Mouse (Mus musculus): ENCODE results near the gene Skp1a.
"Not testable (repeated sequence)": the region's sequence is repeated elsewhere in the genome, so short reads cannot be mapped to it uniquely, and the experiment has no call there.

Skp1a gene

DNA sequence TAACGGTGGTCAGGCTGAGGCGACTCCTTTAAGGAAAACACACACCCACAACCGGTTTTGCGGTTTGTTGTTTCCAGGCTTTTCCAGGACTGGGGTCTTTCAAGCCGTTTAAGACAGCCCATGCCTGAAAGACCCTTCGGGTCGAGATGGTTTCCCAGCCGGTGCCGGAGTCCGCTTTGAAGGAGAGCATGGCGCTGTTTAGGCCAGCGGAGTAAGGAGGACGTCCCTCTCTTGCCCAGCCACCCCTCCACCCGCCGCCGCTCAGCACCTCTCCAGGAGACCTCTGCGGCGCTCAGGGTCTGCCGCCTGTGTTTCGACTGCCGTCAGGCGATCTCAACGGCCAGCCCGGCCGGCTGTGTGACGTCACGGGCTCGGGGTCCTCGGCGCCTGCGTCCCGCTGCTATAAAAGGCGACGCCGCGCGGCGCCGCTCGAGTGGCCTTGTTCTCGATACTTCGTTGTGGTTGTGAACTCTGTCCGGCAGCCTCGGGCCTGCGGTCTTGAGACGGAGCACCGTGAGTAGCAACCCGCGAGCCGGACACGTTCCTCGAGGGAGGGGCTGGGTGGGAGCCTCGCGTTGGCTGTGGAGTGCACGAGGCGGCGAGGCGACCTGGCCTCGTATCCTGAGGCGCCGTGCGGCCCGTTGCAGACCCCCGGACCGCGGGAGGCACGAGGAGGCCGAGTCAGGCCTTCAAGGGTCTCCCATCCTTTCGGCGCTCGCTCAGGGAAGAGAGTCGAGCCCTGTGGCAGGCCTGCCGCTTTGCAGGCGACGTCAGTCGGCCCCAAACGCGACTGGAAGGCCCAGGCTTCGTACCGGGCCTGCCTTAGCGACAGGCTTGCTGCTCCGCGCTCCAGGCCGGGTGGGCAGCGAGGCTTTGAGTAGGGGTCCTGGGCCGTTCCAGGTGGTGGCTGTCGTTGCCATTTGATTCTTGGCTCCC is at the start of gene Skp1a:
Gene Skp1a (plus strand): TSS at position 390 of the 936 bp plus-strand sequence.
- DNase-seq (ENCODE audit: low read depth), result peak; percentile 94

- not testable (repeated sequence) for DNase-seq (ENCODE audit: low read depth)
Measured at GRCm38 (mm10) chr11:52196496-52197023, 35.2 kb upstream of the Skp1a start.

DNA sequence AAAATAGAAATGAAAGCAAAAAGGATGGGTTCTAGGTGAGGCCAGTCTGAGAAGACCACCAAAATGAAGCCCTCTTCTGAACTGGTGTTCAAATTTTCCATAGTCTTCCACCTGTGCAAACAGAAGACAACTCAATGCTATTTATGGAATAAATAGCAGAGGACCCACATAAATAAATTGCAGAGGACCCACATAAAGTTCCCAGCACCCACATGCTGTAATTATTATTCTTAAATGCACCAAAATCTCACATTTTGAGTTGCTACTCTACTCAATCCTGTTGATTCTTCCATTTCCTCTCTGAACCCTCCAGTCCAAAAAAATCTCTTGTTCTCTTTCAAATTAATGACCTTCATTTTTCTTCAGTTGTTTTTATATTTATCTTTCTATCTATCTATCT is 17.9 kb upstream of the Skp1a start, which contains the start of gene Olfr1371:
Gene Olfr1371 (minus strand): TSS at position 101 of the 400 bp plus-strand sequence.
- no peak for DNase-seq (ENCODE audit: low read depth)

DNA sequence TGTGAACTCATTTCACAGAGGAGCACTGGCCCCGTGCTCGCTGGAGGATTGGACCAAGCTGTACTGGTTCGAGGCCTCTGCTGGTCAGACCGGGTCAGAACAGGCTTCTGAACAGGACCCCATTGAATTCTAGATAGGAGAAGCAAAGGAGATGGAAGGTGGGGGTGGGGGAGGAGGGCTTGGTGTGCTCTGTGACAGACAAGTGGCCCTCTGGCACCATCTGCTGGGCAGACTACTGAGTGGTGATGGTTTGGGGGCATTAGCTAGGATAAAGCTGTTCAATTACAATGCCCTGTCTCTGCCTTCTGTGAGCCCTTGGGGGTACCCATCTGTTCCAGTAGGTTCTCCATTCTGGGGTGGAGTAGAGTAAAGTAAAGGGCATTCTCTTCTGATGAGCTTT is 11.5 kb upstream of the Skp1a start:
- DNase-seq (ENCODE audit: low read depth), result peak; percentile 89

DNA sequence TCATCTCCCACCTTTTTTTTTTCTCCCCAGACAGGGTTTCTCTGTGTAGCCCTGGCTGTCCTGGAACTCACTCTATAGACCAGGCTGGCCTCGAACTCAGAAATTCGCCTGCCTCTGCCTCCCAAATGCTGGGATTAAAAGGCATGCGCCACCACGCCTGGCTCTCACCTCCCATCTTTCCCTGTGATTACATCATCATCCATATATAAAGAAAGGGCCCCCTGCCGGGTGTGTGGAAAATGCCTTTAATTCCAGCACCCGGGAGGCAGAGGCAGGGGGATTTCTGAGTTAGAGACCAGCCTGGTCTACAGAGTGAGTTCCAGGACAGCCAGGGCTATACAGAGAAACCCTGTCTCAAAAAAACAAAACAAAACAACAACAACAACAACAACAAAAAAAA is 9.9 kb upstream of the Skp1a start:
- not testable (repeated sequence) for DNase-seq (ENCODE audit: low read depth)

GRCm38 (mm10) chr11:52222891-52223290 is 8.9 kb upstream of the Skp1a start:
- peak; percentile 67 for DNase-seq (ENCODE audit: low read depth)

DNA sequence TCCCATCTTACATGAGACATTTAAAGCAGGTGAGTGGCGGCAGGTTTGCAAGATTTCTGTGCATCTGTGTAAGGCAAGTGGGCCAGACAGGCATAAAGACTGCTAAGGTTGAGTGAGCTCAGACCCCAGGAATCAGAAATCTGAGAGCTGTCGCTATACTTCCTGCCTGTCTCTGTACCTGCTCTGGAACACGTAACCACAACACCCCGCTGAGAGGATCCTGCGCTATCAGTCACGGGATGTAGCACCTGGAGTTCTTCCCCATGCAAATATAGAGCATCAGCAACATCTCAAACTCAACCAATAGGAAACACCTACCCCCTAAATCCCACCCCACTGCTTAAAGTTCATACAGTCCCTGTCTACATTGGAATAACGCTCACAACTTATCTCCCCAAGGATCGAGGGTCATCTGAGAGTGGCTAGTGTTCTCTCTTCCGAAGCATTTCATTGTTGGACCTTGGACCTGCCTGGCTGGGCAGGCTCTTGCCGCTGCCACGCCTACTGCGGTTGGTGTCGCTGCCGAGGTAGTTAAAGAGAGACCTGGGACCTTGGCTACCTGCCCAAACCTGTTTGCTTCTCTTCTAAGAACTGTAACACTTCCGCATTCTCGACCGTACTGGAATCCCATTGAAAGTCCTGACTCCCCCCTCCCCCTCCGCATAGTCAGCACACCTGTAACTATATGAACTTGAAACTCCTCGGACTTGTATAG is 7.7 kb upstream of the Skp1a start:
- DNase-seq (ENCODE audit: low read depth), result no peak

GRCm38 (mm10) chr11:52225986-52226599 is 5.7 kb upstream of the Skp1a start:
- DNase-seq (ENCODE audit: low read depth), result no peak

DNA sequence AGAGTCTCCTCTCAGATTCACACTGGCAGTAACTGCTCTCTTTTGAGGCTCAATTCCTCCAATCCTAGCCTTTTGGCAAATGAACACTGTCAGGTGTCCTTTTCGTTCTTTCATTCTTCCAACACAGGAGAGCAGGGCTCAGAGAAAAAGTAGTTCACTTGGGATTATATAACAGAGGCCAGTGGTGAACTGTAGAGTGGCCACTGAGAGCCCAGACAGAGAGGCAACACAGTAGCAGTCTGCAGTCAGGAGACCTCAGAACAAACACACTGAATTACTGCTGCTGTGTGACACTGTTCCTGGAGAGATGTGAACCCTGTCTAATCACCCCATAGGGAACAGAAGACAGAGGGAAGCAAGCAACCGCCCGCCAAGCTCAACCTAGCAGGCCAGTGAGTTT is 4.7 kb upstream of the Skp1a start:
- DNase-seq (ENCODE audit: low read depth), result no peak

GRCm38 (mm10) chr11:52227466-52228226 is 4.1 kb upstream of the Skp1a start:
- DNase-seq (ENCODE audit: low read depth), result no peak

- DNase-seq (ENCODE audit: low read depth), result peak; percentile 82
Measured at GRCm38 (mm10) chr11:52228722-52229448, 2.9 kb upstream of the Skp1a start.

DNA sequence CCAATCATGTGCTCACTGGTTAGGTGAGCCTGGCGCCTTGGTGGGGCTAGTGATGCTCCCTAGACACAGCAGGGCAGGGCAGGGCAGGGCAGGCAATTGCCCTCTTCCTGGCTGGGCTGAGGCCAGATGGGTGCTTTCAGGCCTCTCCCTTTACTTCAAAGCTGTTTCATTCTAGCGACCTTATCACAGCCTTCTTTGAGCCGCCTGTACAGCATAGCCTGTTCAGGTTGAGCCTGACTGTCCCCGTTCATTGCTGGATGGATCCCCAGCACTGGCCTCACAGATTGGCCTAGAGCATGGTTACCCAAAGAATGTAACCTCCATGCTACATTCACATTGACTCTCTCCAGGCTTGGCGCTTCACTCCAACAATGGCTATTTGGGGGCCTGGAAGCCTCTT is 1.1 kb upstream of the Skp1a start:
- DNase-seq (ENCODE audit: low read depth), result no peak

DNA sequence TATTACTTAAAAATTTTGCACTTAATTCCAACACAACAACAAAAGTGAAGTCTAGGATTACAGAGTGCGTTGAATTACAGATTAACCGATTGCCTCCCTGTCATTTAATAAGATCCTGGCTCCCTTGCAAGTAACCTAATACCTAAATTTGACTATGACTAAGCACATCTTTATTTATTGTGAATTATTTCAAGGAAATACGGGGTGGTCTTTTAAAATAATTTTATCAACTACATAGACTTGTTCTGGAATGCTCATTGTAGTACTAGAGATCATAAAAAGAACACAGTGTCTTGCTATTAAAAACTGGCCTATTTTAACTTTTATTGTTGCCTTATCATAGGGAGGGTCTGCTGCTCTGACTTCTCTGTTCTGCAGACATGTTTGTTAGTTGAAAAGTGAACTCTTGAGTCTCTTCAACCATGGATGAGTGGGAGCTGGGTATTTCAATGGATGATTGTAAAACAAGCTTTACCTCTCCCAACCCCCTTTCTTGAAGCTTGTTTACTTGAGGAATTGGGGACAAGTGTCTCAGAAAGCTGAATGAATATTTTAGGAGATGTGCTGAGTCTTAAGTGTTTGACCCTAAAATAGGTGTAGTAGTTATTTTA is 1.4 kb downstream of the Skp1a start:
- no peak for DNase-seq (ENCODE audit: low read depth)

- no peak for DNase-seq (ENCODE audit: low read depth)
Measured at GRCm38 (mm10) chr11:52233906-52234305, 2.1 kb downstream of the Skp1a start.

- DNase-seq (ENCODE audit: low read depth), result peak; percentile 26
Measured at GRCm38 (mm10) chr11:52234509-52234908, 2.7 kb downstream of the Skp1a start.

DNA sequence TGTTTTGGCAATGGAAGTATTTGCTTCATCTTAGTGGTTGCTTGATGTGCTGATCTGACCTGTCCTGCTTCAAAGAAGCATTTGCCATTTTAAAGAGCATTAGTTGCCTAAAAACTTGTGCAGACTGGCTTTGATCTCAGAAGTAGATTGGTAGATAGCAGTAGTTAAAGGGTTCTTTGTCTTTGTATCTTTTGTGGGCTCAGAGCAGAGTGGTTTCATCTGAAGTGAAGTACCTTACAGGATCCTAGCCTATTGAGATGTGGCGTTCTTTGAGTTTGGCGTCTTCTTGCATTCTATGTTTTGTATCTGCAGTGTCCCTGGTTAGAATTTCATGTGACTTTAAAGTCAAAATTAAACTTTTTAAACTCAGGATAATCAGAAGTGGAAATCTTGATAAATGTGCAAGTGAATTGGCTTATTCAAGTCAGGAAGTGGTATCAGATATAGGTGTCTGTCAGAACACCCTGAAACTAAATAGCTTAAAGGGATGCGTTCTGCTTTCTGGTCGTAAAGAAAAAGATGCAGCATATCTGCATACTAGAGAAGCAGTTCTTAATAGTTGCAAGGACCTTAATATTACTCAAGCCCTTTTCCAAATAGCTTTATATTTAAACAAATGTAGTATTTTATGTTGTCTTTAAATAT is 9.2 kb downstream of the Skp1a start:
- no peak for DNase-seq (ENCODE audit: low read depth)

- DNase-seq (ENCODE audit: low read depth), result no peak
Measured at GRCm38 (mm10) chr11:52249452-52249851, 17.7 kb downstream of the Skp1a start.

- no peak for DNase-seq (ENCODE audit: low read depth)
Measured at GRCm38 (mm10) chr11:52251770-52252169, 20.0 kb downstream of the Skp1a start.

DNA sequence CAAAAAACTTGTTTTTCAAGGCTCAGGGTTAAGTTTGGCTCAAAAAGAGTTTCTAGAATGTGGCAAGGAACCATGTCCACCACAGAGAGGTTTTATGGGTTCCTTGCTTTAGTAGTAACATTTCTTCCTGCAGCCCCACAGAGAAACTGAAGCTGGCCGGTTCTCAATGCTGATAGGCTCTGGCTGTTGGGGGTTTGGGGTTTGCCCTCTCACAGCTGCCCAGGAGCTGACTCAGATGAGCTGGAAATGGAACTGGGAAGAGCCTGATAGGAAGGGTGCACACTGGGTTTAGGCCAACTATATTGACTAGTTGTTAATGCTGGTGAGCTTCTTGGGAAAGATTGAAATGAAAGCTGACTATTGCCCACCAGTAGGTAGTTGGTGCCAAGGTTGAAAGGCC is 20.9 kb downstream of the Skp1a start:
- DNase-seq (ENCODE audit: low read depth), result peak; percentile 79

All from NIH3T3 (cell line).